ENCODE assay signal across 27 mouse cellular contexts in genomic region chr2:127911579-127911978, GRCm38 (mm10).
"Had no signal": no experiment of that assay in that cellular context is flagged by ENCODE, and none has a peak within 500 bp of the region (broad histone marks: within the 10 kb centered on the region; RNA-seq: fewer than 3 reads in every experiment).

No protein-coding gene starts in this region.

- H3K27me3 ChIP-seq: embryonic facial prominence, embryonic 15.5 days; forebrain, embryonic 12.5 days; forebrain, embryonic 13.5 days; forebrain, embryonic 15.5 days had no signal

- H3K4me1 ChIP-seq: forebrain, embryonic 15.5 days had no signal

- H3K36me3 ChIP-seq: embryonic facial prominence, embryonic 10.5 days; embryonic facial prominence, embryonic 12.5 days; embryonic facial prominence, embryonic 13.5 days; embryonic facial prominence, embryonic 15.5 days; forebrain, embryonic 10.5 days; forebrain, embryonic 12.5 days; forebrain, embryonic 15.5 days had no signal

- DNase-seq: cerebellum, adult 9-10 months; cerebellum, adult 9-11 months; cerebellum, postnatal 10 days; cerebellum, postnatal 14 days; cerebellum, postnatal 25 days; cerebellum, postnatal 36 days; embryo, embryonic 11 days; forebrain, postnatal 0 days; gastrocnemius, adult 2 months; gastrocnemius, postnatal 10 days; gastrocnemius, postnatal 14 days; gastrocnemius, postnatal 25 days; gastrocnemius, postnatal 36 days; heart, adult 11 months; heart, adult 18-20 months; heart, adult 2 months had no signal

- H3K4me3 ChIP-seq: embryonic facial prominence, embryonic 10.5 days; embryonic facial prominence, embryonic 12.5 days; embryonic facial prominence, embryonic 13.5 days; embryonic facial prominence, embryonic 15.5 days; erythroblast, embryonic 14.5 days; forebrain, embryonic 10.5 days; forebrain, embryonic 12.5 days; forebrain, embryonic 13.5 days; forebrain, embryonic 15.5 days; gastrocnemius, adult 2 months; heart, adult 2 months had no signal

- H3K27ac ChIP-seq: embryonic facial prominence, embryonic 10.5 days; embryonic facial prominence, embryonic 12.5 days; embryonic facial prominence, embryonic 13.5 days; embryonic facial prominence, embryonic 15.5 days; forebrain, embryonic 10.5 days; forebrain, embryonic 12.5 days; forebrain, embryonic 13.5 days; forebrain, embryonic 15.5 days; gastrocnemius, adult 2 months; heart, adult 2 months had no signal

- H3K9ac ChIP-seq: embryonic facial prominence, embryonic 12.5 days; embryonic facial prominence, embryonic 13.5 days; embryonic facial prominence, embryonic 15.5 days; forebrain, embryonic 12.5 days; forebrain, embryonic 13.5 days; forebrain, embryonic 15.5 days; forebrain, postnatal 0 days had no signal

- H3K9me3 ChIP-seq: embryonic facial prominence, embryonic 10.5 days; embryonic facial prominence, embryonic 12.5 days; embryonic facial prominence, embryonic 13.5 days; embryonic facial prominence, embryonic 15.5 days; forebrain, embryonic 10.5 days; forebrain, embryonic 12.5 days; forebrain, embryonic 13.5 days; forebrain, embryonic 15.5 days had no signal

- H3K4me2 ChIP-seq: embryonic facial prominence, embryonic 12.5 days; embryonic facial prominence, embryonic 13.5 days; embryonic facial prominence, embryonic 15.5 days; forebrain, embryonic 12.5 days; forebrain, embryonic 13.5 days; forebrain, embryonic 15.5 days had no signal

- ATAC-seq: forebrain, embryonic 13.5 days; forebrain, embryonic 14.5 days; forebrain, embryonic 15.5 days; forebrain, embryonic 16.5 days; forebrain, postnatal 0 days had no signal
